Mouse (Mus musculus) mouse embryonic stem cell (cell line): ENCODE measurements around the gene Ccdc71l.

Experiments
- in situ Hi-C, 2 experiments: fragments of 300-500 bp; cut with MboI; formaldehyde crosslinking; loops; 1 replicate in 1 of 2; 3 replicates in 1 of 2; pipeline ENCODE4 v1.14.3; 2019 to 2020; ENCODE audit warnings: low sequenced_read_pairs in 2 of 2, low pct_unique_long_range_greater_than_20kb in 1 of 2, mixed read lengths in 1 of 2; ENCODE audit not compliant: unreplicated experiment in 1 of 2

Gene Ccdc71l

DNA sequence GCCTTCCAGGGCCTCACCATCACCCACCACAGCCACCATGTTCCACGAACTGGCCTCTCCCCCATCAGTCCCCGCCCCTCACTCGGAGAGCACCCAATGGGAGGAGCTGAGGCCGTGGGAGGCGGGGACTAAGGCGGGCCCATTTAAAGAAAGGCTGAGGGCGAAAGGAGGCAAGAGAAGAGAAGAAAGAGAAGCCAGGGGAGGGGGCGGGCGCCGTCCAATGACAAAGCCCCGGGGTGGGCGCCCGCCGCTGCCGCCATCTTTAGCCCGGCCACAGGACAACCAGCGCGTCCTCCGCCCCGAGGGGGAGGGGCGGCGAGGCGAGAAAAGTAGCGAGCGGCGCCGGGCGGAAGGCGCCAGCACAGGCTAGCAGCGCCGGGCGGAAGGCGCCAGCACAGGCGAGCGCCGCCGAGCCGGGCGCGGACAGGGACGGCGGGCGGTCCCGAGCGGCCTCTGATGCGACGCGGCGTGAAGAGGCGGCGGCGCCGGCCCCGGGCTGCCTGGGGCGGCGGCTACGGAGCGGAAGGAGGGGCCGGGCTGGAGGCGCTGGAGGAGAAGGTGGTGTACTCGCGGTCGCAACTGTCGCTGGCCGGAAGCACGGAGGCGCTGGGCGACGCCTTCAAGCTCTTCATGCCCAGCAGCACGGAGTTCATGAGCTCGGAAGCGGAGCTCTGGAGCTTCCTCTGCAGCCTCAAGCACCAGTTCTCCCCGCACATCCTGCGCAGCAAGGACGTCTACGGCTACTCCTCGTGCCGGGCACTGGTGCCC lies at the start of gene Ccdc71l:
Ccdc71l (plus strand) TSS at position 177 of the 768 bp plus-strand sequence.
- in situ Hi-C loops, result no loop called here

DNA sequence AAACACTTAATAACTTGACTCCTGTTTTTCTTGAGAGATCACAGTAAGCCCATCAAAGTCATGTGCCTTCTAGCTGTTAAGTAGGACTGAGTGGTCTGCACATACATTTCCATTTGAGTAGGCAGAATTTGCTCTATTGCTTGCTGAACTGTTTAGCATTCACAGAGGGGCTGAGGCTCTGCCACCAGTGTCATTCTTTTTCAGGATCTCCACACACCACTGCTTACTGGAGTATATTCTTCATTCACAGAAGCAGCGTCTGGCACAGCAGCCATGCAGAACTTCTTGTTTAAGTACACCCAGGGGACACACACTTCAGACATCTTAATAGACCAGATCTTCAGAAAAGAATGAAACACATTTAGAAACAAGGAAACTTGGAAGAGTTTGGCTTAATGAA lies 39.4 kb upstream of the Ccdc71l start:
- in situ Hi-C loops, result no loop called here

DNA sequence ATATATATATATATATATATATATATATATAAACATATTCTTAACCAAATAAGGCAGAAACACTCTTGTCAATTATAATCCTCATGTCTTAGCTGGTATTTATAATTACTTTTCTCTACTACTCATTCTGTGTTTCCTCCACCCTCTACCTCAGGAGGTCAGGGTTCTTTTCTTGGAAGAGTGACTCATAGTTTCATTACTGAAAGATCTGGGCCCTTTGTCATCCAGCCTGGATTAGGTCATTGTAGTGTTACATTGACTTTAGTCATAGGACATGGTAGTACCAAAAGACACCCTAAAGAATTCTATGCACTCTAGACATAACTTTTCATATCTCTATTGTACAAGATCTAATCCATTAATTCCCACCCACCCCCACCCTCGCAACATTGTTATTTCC lies 35.0 kb upstream of the Ccdc71l start:
- in situ Hi-C loops, result no loop called here

DNA sequence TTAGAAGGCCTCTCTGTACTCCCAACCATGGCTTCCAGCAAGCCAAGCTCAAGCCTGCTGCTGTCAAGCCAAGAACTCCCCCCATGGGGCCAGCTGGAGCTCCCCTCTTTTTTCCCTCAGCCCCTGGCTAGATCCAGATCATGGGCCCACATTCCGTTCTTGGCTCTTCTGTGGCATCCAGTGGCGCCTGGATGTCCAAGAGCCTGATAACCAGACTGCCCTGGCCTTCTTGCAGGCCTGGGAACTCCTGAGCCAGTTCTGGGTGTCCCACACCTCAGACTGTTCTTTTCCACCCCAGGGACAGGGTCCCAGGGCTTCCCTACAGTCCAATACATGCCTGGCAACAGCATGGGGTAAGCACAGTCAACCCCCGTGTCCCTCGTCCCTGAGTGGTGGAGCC lies 32.4 kb upstream of the Ccdc71l start:
- in situ Hi-C loops, result no loop called here

DNA sequence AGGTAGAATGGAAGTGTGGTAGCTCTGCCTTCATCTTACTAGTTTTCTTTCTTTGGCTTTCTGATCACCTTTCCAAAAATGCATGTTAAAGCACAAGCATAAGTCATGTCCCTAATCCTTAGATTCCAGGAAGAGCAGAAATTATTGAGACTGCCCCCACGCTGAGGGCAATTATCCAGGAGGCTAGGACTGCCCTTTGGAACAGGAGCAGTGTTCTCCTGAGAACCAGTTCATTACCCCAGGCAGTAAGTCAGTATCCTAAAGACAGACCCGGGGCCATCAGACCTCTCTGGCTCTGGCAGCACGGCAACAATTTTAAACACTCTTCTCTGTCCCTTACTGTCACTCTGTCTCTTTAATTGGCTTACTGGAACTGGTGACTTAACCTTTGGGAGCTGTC lies 30.0 kb upstream of the Ccdc71l start:
- in situ Hi-C loops, result no loop called here

DNA sequence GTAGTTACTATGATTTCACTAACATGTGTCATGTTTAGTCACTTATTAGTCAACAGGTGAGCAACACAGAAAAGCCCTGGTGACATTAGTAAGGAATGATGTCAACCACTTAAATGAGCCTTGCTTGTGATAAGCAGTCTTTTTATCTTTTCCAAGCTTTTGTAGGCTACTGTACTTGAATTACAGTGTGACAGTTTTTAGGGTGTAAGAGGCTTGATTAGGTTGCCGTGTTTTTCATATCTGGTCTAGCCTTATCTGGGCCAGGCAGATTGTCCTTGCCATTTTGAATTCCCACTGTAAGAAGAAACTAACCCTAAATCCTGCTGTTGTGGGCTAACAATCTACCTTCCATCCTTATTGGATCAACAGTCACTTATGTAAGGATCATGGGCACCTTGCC lies 26.6 kb upstream of the Ccdc71l start:
- in situ Hi-C loops, result no loop called here

DNA sequence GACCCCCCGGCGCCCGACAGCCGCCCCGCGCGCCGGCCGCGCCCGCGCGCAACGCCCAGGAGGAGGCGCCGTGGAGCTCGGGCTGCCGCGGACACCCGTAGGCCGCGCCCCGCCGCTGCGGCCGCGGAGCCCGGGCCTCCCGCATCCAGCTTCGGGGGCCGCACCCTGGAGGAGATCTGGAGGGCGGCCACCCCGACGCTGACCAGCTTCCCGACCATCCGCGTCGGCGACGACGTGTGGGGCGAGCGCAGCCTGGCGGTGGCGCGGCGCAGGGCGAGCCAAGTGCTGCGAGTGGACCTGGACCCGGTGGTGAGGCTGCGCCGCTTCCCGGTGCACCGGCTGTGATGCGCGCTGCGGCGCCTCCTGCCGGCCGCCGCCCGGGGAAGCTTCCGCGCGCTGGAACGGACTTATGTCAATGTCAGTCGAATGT lies 807 bp downstream of the Ccdc71l start:
- in situ Hi-C loops, result no loop called here

DNA sequence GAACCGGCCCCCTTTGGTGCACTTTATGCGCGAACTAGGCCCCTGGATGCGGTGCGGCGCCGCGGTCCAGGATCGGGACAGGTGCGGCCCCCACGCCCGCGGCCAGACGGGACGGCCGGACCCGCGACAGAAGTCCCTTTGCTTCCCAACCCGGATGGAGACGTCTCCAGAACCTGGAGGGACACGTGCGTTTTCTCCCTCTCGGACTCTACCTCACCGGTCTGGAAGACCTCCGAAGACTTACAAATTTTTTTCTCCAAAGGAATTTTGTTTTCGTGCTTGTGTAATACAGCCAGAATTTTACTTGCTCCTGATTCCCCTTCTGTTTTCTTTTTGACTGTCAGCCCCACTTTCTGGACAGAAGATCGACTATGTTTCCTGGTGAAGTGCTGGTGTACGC lies 1.2 kb downstream of the Ccdc71l start:
- in situ Hi-C loops, result no loop called here

DNA sequence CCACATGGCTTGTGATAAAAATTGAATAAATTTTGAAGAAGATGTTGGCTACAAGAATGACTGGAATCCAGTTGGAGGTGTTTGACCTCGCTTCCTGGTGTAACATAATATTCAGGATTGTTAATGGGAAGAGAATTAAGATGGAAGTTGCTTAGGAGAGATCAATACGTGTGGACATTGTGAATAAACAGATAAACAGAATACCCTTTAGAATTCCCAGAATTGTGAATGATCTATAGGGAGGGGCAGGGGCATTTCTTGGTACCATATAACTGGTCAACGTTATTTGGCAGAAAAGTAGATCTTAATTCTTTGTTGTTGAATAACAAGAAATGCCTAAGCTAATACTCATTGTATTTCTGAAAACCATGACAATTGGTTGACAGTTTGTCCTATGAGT lies 2.0 kb downstream of the Ccdc71l start:
- in situ Hi-C loops, result no loop called here

DNA sequence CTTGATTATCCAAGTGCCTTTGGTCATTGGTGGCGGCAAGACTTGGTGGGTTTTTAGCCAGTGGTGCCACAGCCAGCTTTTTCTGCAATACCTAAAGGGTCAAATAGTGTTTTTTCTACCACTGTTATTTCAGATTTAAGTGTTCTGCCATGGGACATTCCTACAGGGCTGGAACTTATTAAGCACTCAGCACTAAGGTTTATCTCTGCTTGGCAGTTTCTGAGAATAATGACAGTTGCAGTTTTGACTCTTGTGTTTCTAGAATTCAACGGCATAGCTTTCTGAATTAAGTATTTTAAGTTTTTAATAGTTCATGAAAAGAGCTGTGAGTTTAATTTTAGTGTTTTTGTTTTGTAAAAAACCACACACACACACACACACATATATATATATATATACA lies 2.5 kb downstream of the Ccdc71l start:
- in situ Hi-C loops, result no loop called here

DNA sequence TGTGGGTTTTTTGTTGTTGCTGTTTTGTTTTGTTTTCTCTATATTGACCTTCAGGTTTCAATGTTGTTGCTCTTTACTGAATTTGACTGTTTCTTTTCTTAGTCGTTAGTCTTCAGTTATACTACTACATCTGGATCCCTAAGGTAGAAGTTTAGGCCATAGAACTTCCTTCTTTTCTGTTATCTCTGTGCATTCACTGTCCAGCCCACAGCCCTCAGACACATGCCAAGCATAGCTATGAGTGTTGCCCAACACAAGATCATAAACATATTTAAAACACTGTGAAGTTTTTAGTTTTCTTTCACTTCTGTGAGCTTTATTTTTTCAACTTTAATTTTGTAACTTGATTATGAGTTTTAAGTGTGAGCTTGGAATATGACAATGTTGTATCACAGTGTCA lies 41.0 kb downstream of the Ccdc71l start:
- in situ Hi-C loops, result no loop called here

DNA sequence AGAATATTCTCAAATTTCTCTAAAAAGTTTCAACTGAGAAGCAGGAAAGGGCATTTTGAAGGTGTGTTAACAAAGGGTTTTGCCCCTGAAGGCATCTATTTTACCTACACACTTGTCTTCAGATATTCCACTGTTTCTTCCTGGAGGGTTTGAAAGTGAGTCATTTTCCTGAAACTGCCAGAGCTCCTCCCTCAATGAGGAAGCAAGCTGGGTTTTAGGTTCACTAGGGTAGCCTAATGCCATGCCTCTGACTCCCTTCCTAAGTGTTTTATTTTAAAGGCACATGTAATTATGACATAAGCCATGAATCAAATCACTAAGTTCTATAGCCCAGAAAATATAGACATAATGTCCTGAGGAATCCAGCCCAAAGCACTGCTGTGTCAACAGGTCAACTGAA lies 49.3 kb downstream of the Ccdc71l start:
- in situ Hi-C loops, result no loop called here

DNA sequence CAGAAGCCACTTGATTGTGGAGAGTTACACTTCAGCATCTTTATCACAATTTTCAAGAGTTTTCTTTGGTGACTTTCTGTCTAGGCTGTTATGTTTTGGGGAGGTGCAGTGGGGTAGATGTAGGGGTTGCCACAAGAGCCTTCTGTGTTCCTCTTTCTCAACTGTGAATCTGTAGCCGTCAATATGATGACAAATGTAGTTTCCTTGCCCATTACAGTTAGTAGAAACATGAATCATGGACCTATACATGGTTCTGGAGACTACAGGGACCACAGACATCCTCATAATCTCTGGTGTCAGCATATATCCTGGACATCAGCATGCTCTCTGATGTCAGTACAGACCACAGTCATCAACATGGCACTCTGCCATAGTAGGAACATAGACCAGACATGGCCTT lies 52.5 kb downstream of the Ccdc71l start:
- in situ Hi-C loops, result no loop called here
